Mouse (Mus musculus) lung, adult 2 months (tissue): ENCODE data around the gene Mrpl49.

Experiments
- CTCF ChIP-seq: fragments of 200-500 bp; IDR thresholded peaks from 2 replicates; pipeline ENCODE4 v1.5.1; 2011; ENCODE audit warnings: mild to moderate bottlenecking, low read length, control low read depth; ENCODE audit not compliant: insufficient read depth
- POLR2A ChIP-seq: fragments of 200-500 bp; IDR thresholded peaks from 2 replicates; pipeline ENCODE4 v1.6.1; 2011; ENCODE audit warnings: low read depth, mild to moderate bottlenecking, control low read depth, low read length, borderline replicate concordance; ENCODE audit errors: extremely low read depth

GRCm38 (mm10) chr19:6037695-6038094 lies 19.9 kb downstream of the Mrpl49 start:
- TF ChIP-seq POLR2A (no peak), CTCF (no peak)
